ENCODE assay signal across 13 mouse cellular contexts in genomic region chr13:29434726-29435125, GRCm38 (mm10).
A peak's percentile ranks its signal among the peaks of the same experiment; 100 is the strongest.
DNase-seq lines count a peak whose midpoint lies in the region; ATAC-seq lines count a peak whose summit lies in the region.
"Had no signal": no experiment of that assay in that cellular context is flagged by ENCODE, and none has a peak within 500 bp of the region (broad histone marks: within the 10 kb centered on the region; RNA-seq: fewer than 3 reads in every experiment).

No protein-coding gene starts in this region.

- WGBS in heart, embryonic 10.5 days, result 50% methylated on average over 4 of the region's 4 CpGs
- WGBS in liver, embryonic 11.5 days, result 74% methylated on average over 4 of the region's 4 CpGs

- peaks cover 9% of the 10 kb centered on the region for H3K4me1 ChIP-seq in heart, embryonic 10.5 days
- H3K4me1 ChIP-seq in liver, embryonic 11.5 days (replicated peaks; ENCODE audit: control insufficient read depth, insufficient read depth, low read length), result no peaks in the 10 kb centered on the region

- no peak overlapping the region for H3K27ac ChIP-seq in heart, embryonic 10.5 days
- no peak overlapping the region for H3K27ac ChIP-seq in liver, embryonic 11.5 days (ENCODE audit: low read depth, low read length)
- H3K27ac ChIP-seq: embryonic facial prominence, embryonic 12.5 days; neural tube, embryonic 12.5 days had no signal

- H3K9me3 ChIP-seq in heart, embryonic 10.5 days, result no peaks in the 10 kb centered on the region
- no peaks in the 10 kb centered on the region for H3K9me3 ChIP-seq in liver, embryonic 11.5 days (ENCODE audit: control insufficient read depth, low read length)
- H3K9me3 ChIP-seq: neural tube, embryonic 12.5 days had no signal

- H3K4me2 ChIP-seq in liver, embryonic 11.5 days, result no peak overlapping the region
- H3K4me2 ChIP-seq: embryonic facial prominence, embryonic 12.5 days; neural tube, embryonic 12.5 days had no signal

- no peak overlapping the region for H3K9ac ChIP-seq in liver, embryonic 11.5 days (ENCODE audit: low read depth, low read length)
- H3K9ac ChIP-seq: embryonic facial prominence, embryonic 12.5 days; neural tube, embryonic 12.5 days had no signal

- ATAC-seq in liver, embryonic 11.5 days (replicated peaks; ENCODE audit: low FRiP score), result no peak
- ATAC-seq: intestine, postnatal 0 days had no signal

- peak; percentile 66 for DNase-seq in heart, embryonic 10.5 days (ENCODE audit: low spot score)
- no peak for DNase-seq in heart, adult 18-20 months
- peak; percentile 17 for DNase-seq in right cerebral cortex, adult 18-20 months
- no peak for DNase-seq in right cerebral cortex, postnatal 25 days
- peak; percentile 56 to 57 for DNase-seq in layer of hippocampus, postnatal 36 days
- DNase-seq in telencephalon, adult 2 months (ENCODE audit: low read depth, low spot score), result peak; percentile 32
- DNase-seq in urinary bladder, postnatal 36 days (ENCODE audit: low spot score in 2 of 2), result no peak
- no peak for DNase-seq in liver, embryonic 11.5 days (ENCODE audit: low spot score)
- DNase-seq: cerebellum, adult 9-10 months; heart, postnatal 10 days had no signal

- H3K27me3 ChIP-seq in heart, embryonic 10.5 days (ENCODE audit: insufficient read depth, poor library complexity, severe bottlenecking), result no peaks in the 10 kb centered on the region
- H3K27me3 ChIP-seq in liver, embryonic 11.5 days (replicated peaks; ENCODE audit: control insufficient read depth, insufficient read depth, low read length), result no peaks in the 10 kb centered on the region
- H3K27me3 ChIP-seq: embryonic facial prominence, embryonic 12.5 days; neural tube, embryonic 12.5 days had no signal

- H3K4me3 ChIP-seq in heart, embryonic 10.5 days, result no peak overlapping the region
- H3K4me3 ChIP-seq in liver, embryonic 11.5 days (ENCODE audit: low read depth, low read length), result no peak overlapping the region
- H3K4me3 ChIP-seq: embryonic facial prominence, embryonic 12.5 days; neural tube, embryonic 12.5 days had no signal

- 0 out of 2 replicates have a peak, but pooled peaks cover 3% of the 10 kb centered on the region for H3K36me3 ChIP-seq in heart, embryonic 10.5 days
- no peaks in the 10 kb centered on the region for H3K36me3 ChIP-seq in liver, embryonic 11.5 days (ENCODE audit: control insufficient read depth, insufficient read depth, low read length)
- H3K36me3 ChIP-seq: embryonic facial prominence, embryonic 12.5 days; neural tube, embryonic 12.5 days had no signal

Comparison
In these comparisons a context has a peak if more than half of its experiments do, and no peak if none do; other contexts are left out.
1. DNase-seq: peak in heart, embryonic 10.5 days (single experiment), right cerebral cortex, adult 18-20 months (single experiment), layer of hippocampus, postnatal 36 days (2 of 2) and telencephalon, adult 2 months (single experiment); none in heart, adult 18-20 months (0 of 2), right cerebral cortex, postnatal 25 days (single experiment), urinary bladder, postnatal 36 days (0 of 2) and liver, embryonic 11.5 days (single experiment).